In genomic region chr3:54555954-54556353, GRCm38 (mm10) we compare ENCODE assay signal across 17 mouse cellular contexts.
DNase-seq lines count a peak whose midpoint lies in the region; ATAC-seq and TF ChIP-seq lines count a peak whose summit lies in the region.
"Had no signal": no experiment of that assay in that cellular context is flagged by ENCODE, and none has a peak within 500 bp of the region (broad histone marks: within the 10 kb centered on the region; RNA-seq: fewer than 3 reads in every experiment).

No protein-coding gene starts in this region.

- no peak overlapping the region for H3K27ac ChIP-seq in layer of hippocampus, adult 2 months
- H3K27ac ChIP-seq: limb, embryonic 15.5 days; neural tube, embryonic 13.5 days had no signal

- TF ChIP-seq CTCF in layer of hippocampus, adult 2 months (conservative IDR thresholded peaks at IDR 0.05) = peak; percentile 25; the same call in 1 of the 2 replicates
- TF ChIP-seq CTCF in Patski (IDR thresholded peaks at IDR 0.05) = peak; percentile 54

- DNase-seq in layer of hippocampus, adult 2 months (ENCODE audit: low spot score in 2 of 2) = no peak
- DNase-seq in layer of hippocampus, adult 18-20 months (ENCODE audit: low spot score in 2 of 2) = no peak
- DNase-seq in B cell, adult 2 months = peak; percentile 18 to 26
- no peak for DNase-seq in Patski (ENCODE audit: low read depth, low spot score)
- peak; percentile 18 for DNase-seq in forelimb bud, embryonic 11.5 days (ENCODE audit: low read depth, low spot score)
- DNase-seq in frontal cortex, postnatal 10 days (ENCODE audit: low spot score in 2 of 2) = no peak
- no peak for DNase-seq in spleen, postnatal 4 days (ENCODE audit: low spot score in 2 of 2)
- DNase-seq: cerebellum, postnatal 14 days; heart, adult 18-20 months; heart, postnatal 14 days; kidney, postnatal 4 days; midbrain, embryonic 14.5 days had no signal

- ATAC-seq in Patski = no peak
- no peak for ATAC-seq in cerebellum, adult (ENCODE audit: insufficient number of reproducible peaks, low FRiP score, low TSS enrichment)
- ATAC-seq: forebrain, embryonic 14.5 days; inflammation-experienced regulatory T-cells, adult 6 months had no signal

- H3K4me3 ChIP-seq in layer of hippocampus, adult 2 months = no peak overlapping the region
- H3K4me3 ChIP-seq: limb, embryonic 15.5 days; neural tube, embryonic 13.5 days had no signal

- CTCF ChIA-PET in Patski (lab: Charles Lee) = interaction anchor here (0.9 to 6.3 kb wide), 6 partner anchors 12 to 198 kb away, joined by 3 to 44 read pairs (median 4); no protein-coding TSS in a partner anchor

- in situ Hi-C loops in Patski (cut with MboI; ENCODE audit: low pct_unique_long_range_greater_than_20kb) = no loop called here

- POLR2A ChIA-PET in Patski (lab: Charles Lee) = no interaction called here

- no peaks in the 10 kb centered on the region for H3K27me3 ChIP-seq in Patski
- H3K27me3 ChIP-seq: limb, embryonic 15.5 days; neural tube, embryonic 13.5 days had no signal

Comparison
In these comparisons a context has a peak if more than half of its experiments do, and no peak if none do; other contexts are left out.
1. DNase-seq: peak in B cell, adult 2 months (2 of 2) and forelimb bud, embryonic 11.5 days (single experiment); none in layer of hippocampus, adult 2 months (0 of 2), layer of hippocampus, adult 18-20 months (0 of 2), Patski (single experiment), frontal cortex, postnatal 10 days (0 of 2) and spleen, postnatal 4 days (0 of 2).